Mouse (Mus musculus): Measurements from ENCODE around the gene Pgpep1l. TPM values are rescaled to one million over a fixed set of nuclear protein-coding genes. Genes with fewer than 3 reads are reported as not detected.

The Pgpep1l gene
- 0.42 TPM in 2 replicates for polyA plus RNA-seq (2014; fragmentation: Nextera tagmentation; extraction: Ambion mirVana)

DNA sequence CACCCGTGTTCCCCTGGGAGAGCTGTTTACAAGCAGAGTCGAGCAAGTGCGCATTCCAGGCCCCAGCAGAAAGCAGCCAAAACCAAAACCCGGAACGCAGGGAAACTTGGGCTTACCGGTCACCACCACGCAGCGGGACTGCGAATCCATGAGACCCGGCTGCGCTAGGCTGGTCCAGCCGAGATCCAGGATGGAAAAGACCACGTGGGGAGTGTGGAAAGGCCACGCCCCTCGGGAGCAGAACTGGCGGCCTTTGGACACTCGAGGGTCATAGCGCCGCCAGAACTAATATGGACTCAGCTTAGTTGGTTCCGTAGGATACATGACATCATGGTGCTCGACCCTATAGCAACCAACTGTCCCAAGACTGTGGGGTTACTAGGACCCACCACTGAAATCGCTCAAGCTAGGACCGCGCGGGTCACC is at the start of gene Pgpep1l:
TSS of gene Pgpep1l (minus strand) at position 206 of the 426 bp plus-strand sequence.
- Histone ChIP-seq H3K4me2 (ENCODE audit: low read length) (peak within 1 kb of the TSS; percentile 67), H3K9me3 (ENCODE audit: control insufficient read depth, low read length) (0 out of 2 replicates have a peak, but pooled peaks cover 6% of the 10 kb centered on the region), H3K27me3 (ENCODE audit: control insufficient read depth, insufficient read depth, low read length) (no peaks in the 10 kb centered on the region), H3K9ac (ENCODE audit: low read length) (peak within 1 kb of the TSS; percentile 55), H3K4me1 (ENCODE audit: control insufficient read depth in 2 of 2, insufficient read depth in 2 of 2, low read length in 2 of 2) (peaks cover 14 to 21% of the 10 kb centered on the region in 2 experiments), H3K36me3 (ENCODE audit: control insufficient read depth, insufficient read depth, low read length) (no peaks in the 10 kb centered on the region), H3K27ac (replicated peaks in 1 of 2; ENCODE audit: control insufficient read depth in 1 of 2, insufficient read depth in 1 of 2, low read depth in 2 of 2, low read length in 2 of 2) (peak within 1 kb of the TSS in 1 of 2 experiments; percentile 20; a peak in 1 of 4 replicates), H3K4me3 (ENCODE audit: control insufficient read depth in 1 of 2, insufficient read depth in 1 of 2, low read depth in 1 of 2, low read length in 2 of 2) (peak within 1 kb of the TSS; percentile 41 to 45)
- 3% methylated on average over 25 of the region's 25 CpGs for WGBS
- ATAC-seq (ENCODE audit: insufficient number of reproducible peaks, insufficient read depth, low FRiP score, low read depth): peak; percentile 52; the same call in 1 of the 2 replicates

- no peak overlapping the region for H3K4me3 ChIP-seq (ENCODE audit: control insufficient read depth in 1 of 2, insufficient read depth in 1 of 2, low read depth in 1 of 2, low read length in 2 of 2)
- ATAC-seq (ENCODE audit: insufficient number of reproducible peaks, insufficient read depth, low FRiP score, low read depth): no peak
- no peak overlapping the region for H3K27ac ChIP-seq (replicated peaks in 1 of 2; ENCODE audit: control insufficient read depth in 1 of 2, insufficient read depth in 1 of 2, low read depth in 2 of 2, low read length in 2 of 2)
- no peaks in the 10 kb centered on the region for H3K36me3 ChIP-seq (ENCODE audit: control insufficient read depth, insufficient read depth, low read length)
- no peak overlapping the region for H3K4me2 ChIP-seq (ENCODE audit: low read length)
- H3K9ac ChIP-seq (ENCODE audit: low read length): no peak overlapping the region
- H3K4me1 ChIP-seq (ENCODE audit: control insufficient read depth in 2 of 2, insufficient read depth in 2 of 2, low read length in 2 of 2): peaks cover 0 to 9% of the 10 kb centered on the region in 2 experiments; a peak in 3 of 4 replicates
- H3K9me3 ChIP-seq (ENCODE audit: control insufficient read depth, low read length): no peaks in the 10 kb centered on the region
- no peaks in the 10 kb centered on the region for H3K27me3 ChIP-seq (ENCODE audit: control insufficient read depth, insufficient read depth, low read length)
- 70% methylated on average over 14 of the region's 14 CpGs for WGBS
Measured at GRCm38 (mm10) chr7:68313038-68313782, 49.2 kb upstream of the Pgpep1l start.

DNA sequence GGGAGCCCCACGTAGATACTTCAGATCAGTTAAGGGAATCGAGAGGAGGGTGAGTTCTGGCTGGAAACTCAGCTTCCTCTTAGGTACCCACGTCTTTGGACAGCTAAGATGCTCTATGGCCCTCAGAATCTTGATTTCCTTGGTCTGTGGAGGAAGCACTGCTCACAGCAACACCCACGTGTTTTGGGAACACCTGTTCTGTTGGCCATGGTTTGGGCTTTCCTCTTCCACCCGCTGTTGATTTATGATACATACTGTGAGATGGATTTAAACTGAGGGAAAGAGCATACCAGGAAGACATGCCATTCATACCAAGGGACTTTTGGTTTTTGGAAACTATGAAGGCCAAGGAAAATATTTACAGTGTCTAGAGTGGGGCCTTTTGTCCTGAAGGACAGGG is 48.4 kb upstream of the Pgpep1l start:
- no peak for ATAC-seq (ENCODE audit: insufficient number of reproducible peaks, insufficient read depth, low FRiP score, low read depth)
- Histone ChIP-seq H3K4me3 (ENCODE audit: control insufficient read depth in 1 of 2, insufficient read depth in 1 of 2, low read depth in 1 of 2, low read length in 2 of 2) (no peak overlapping the region), H3K36me3 (ENCODE audit: control insufficient read depth, insufficient read depth, low read length) (no peaks in the 10 kb centered on the region), H3K27me3 (ENCODE audit: control insufficient read depth, insufficient read depth, low read length) (no peaks in the 10 kb centered on the region), H3K9me3 (ENCODE audit: control insufficient read depth, low read length) (no peaks in the 10 kb centered on the region), H3K9ac (ENCODE audit: low read length) (no peak overlapping the region), H3K4me1 (ENCODE audit: control insufficient read depth in 2 of 2, insufficient read depth in 2 of 2, low read length in 2 of 2) (peaks cover 0 to 9% of the 10 kb centered on the region in 2 experiments; a peak in 3 of 4 replicates), H3K4me2 (ENCODE audit: low read length) (no peak overlapping the region), H3K27ac (replicated peaks in 1 of 2; ENCODE audit: control insufficient read depth in 1 of 2, insufficient read depth in 1 of 2, low read depth in 2 of 2, low read length in 2 of 2) (no peak overlapping the region)
- 80% methylated on average over 5 of the region's 5 CpGs for WGBS

DNA sequence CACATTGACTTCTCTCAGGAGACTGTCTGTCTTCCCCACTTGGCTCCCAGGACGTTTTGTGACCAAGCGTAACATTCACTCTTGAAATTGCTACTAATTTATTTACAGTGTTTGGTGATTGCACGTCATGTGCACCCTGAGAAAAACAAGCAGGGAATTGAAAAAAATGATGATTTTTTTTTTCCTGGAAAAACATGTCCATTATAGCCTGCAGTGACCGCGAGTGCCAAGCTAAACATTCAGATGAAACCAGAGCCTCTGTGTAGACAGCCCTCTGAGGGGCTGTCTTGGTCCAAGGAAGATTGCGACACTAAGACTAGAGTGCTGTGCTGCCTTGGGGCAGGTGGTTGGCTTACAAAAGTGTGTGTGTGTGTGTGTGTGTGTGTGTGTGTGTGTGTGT is 47.4 kb upstream of the Pgpep1l start:
- Histone ChIP-seq H3K4me2 (ENCODE audit: low read length) (no peak overlapping the region), H3K9me3 (ENCODE audit: control insufficient read depth, low read length) (no peaks in the 10 kb centered on the region), H3K4me3 (ENCODE audit: control insufficient read depth in 1 of 2, insufficient read depth in 1 of 2, low read depth in 1 of 2, low read length in 2 of 2) (no peak overlapping the region), H3K4me1 (ENCODE audit: control insufficient read depth in 2 of 2, insufficient read depth in 2 of 2, low read length in 2 of 2) (peaks cover 0 to 9% of the 10 kb centered on the region in 2 experiments; a peak in 3 of 4 replicates), H3K36me3 (ENCODE audit: control insufficient read depth, insufficient read depth, low read length) (no peaks in the 10 kb centered on the region), H3K9ac (ENCODE audit: low read length) (no peak overlapping the region), H3K27me3 (ENCODE audit: control insufficient read depth, insufficient read depth, low read length) (no peaks in the 10 kb centered on the region), H3K27ac (replicated peaks in 1 of 2; ENCODE audit: control insufficient read depth in 1 of 2, insufficient read depth in 1 of 2, low read depth in 2 of 2, low read length in 2 of 2) (no peak overlapping the region)
- peak; percentile 58 for ATAC-seq (ENCODE audit: insufficient number of reproducible peaks, insufficient read depth, low FRiP score, low read depth)
- WGBS: 54% methylated on average over 6 of the region's 6 CpGs

DNA sequence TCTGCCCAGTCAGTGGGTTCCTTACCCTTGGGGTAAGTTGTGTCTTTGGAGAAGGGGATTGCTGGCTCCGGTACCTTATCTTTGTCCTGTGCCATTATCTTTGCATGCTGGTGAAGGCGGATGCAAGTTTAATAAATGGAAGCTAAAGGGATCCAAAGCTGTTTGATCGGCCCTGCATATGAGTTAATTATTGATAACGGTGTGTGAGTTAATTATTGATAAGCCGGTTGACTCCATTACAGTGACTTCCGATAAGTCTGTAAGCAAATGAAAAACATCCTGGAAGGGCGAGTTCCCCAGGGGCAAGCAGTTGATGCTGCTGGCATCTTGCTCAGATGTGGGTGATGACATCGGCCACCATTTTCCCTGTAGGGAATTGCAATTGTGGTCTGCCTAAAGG is 42.7 kb upstream of the Pgpep1l start:
- H3K4me1 ChIP-seq (ENCODE audit: control insufficient read depth in 2 of 2, insufficient read depth in 2 of 2, low read length in 2 of 2): peaks cover 4 to 5% of the 10 kb centered on the region in 2 experiments; a peak in 3 of 4 replicates
- no peak for ATAC-seq (ENCODE audit: insufficient number of reproducible peaks, insufficient read depth, low FRiP score, low read depth)
- no peak overlapping the region for H3K4me2 ChIP-seq (ENCODE audit: low read length)
- H3K4me3 ChIP-seq (ENCODE audit: control insufficient read depth in 1 of 2, insufficient read depth in 1 of 2, low read depth in 1 of 2, low read length in 2 of 2): no peak overlapping the region
- no peak overlapping the region for H3K9ac ChIP-seq (ENCODE audit: low read length)
- H3K27ac ChIP-seq (replicated peaks in 1 of 2; ENCODE audit: control insufficient read depth in 1 of 2, insufficient read depth in 1 of 2, low read depth in 2 of 2, low read length in 2 of 2): no peak overlapping the region
- no peaks in the 10 kb centered on the region for H3K9me3 ChIP-seq (ENCODE audit: control insufficient read depth, low read length)
- WGBS: 83% methylated on average over 8 of the region's 8 CpGs
- no peaks in the 10 kb centered on the region for H3K36me3 ChIP-seq (ENCODE audit: control insufficient read depth, insufficient read depth, low read length)
- no peaks in the 10 kb centered on the region for H3K27me3 ChIP-seq (ENCODE audit: control insufficient read depth, insufficient read depth, low read length)

DNA sequence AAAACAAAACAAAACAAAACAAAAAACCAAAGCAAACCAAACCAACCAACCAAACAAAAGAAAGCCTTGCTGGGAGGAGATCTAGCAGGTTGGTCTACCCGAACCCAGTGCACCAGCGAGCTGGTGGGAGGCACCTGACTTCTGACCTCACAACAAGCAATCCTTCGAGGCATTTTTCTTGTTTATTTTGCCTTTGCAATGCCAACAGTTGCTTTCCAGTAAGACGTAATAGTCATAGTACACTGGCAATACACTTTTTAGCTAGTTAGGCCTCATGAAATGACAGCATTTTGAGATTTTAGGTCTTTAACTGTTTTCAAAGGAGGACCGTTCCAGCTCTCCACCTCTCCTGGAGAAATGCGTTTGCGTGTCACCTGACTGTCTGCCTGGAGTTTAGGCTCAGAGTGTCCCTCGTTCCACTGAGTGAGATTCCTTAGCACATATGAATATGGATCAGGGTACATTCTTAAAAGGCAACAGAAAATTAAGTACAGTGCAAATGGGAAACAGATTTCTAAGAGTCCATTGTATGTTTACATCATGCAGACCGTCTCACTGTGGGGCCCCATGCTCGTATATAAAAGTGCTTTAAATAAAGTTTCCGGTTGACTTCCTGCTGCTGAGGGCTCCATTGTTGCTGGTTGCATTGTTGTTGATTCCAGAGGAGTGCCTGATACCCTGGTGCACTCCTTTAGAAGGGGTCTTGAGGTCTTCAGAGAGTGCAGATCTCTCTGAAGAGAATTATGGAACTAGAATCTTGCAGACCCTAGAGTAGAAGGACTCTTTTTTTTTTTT is 41.9 kb upstream of the Pgpep1l start:
- ATAC-seq (ENCODE audit: insufficient number of reproducible peaks, insufficient read depth, low FRiP score, low read depth): no peak
- H3K4me2 ChIP-seq (ENCODE audit: low read length): no peak overlapping the region
- no peaks in the 10 kb centered on the region for H3K36me3 ChIP-seq (ENCODE audit: control insufficient read depth, insufficient read depth, low read length)
- H3K9ac ChIP-seq (ENCODE audit: low read length): no peak overlapping the region
- peaks cover 0 to 5% of the 10 kb centered on the region in 2 experiments; a peak in 2 of 4 replicates for H3K4me1 ChIP-seq (ENCODE audit: control insufficient read depth in 2 of 2, insufficient read depth in 2 of 2, low read length in 2 of 2)
- WGBS: 79% methylated on average over 11 of the region's 11 CpGs
- H3K4me3 ChIP-seq (ENCODE audit: control insufficient read depth in 1 of 2, insufficient read depth in 1 of 2, low read depth in 1 of 2, low read length in 2 of 2): no peak overlapping the region
- H3K9me3 ChIP-seq (ENCODE audit: control insufficient read depth, low read length): no peaks in the 10 kb centered on the region
- no peaks in the 10 kb centered on the region for H3K27me3 ChIP-seq (ENCODE audit: control insufficient read depth, insufficient read depth, low read length)
- H3K27ac ChIP-seq (replicated peaks in 1 of 2; ENCODE audit: control insufficient read depth in 1 of 2, insufficient read depth in 1 of 2, low read depth in 2 of 2, low read length in 2 of 2): no peak overlapping the region

DNA sequence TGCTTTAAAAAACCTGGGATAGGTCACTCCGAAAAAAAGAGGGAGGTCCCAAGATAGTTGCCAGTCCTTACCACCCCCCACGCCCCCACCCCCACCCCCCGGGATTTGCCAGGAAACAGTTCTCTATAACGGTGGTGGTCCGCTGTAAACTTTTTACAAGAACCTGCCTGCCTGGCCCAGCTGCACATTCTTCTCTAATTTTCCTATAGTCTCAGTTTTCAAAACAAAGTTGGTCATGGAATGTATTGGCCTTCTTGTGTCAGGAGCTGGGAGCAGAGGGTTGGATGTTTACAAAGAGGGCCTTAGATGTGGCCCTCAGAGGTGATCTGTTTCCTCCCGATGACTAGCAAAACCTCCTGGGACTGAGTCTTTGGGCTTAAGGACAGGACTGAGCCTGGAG is 39.7 kb upstream of the Pgpep1l start:
- Histone ChIP-seq H3K4me1 (ENCODE audit: control insufficient read depth in 2 of 2, insufficient read depth in 2 of 2, low read length in 2 of 2) (0 out of 4 replicates have a peak, but pooled peaks cover 0 to 5% of the 10 kb centered on the region in 2 experiments), H3K27me3 (ENCODE audit: control insufficient read depth, insufficient read depth, low read length) (no peaks in the 10 kb centered on the region), H3K9me3 (ENCODE audit: control insufficient read depth, low read length) (no peaks in the 10 kb centered on the region), H3K36me3 (ENCODE audit: control insufficient read depth, insufficient read depth, low read length) (no peaks in the 10 kb centered on the region), H3K27ac (replicated peaks in 1 of 2; ENCODE audit: control insufficient read depth in 1 of 2, insufficient read depth in 1 of 2, low read depth in 2 of 2, low read length in 2 of 2) (no peak overlapping the region), H3K4me2 (ENCODE audit: low read length) (no peak overlapping the region), H3K9ac (ENCODE audit: low read length) (no peak overlapping the region), H3K4me3 (ENCODE audit: control insufficient read depth in 1 of 2, insufficient read depth in 1 of 2, low read depth in 1 of 2, low read length in 2 of 2) (no peak overlapping the region)
- ATAC-seq (ENCODE audit: insufficient number of reproducible peaks, insufficient read depth, low FRiP score, low read depth): no peak
- 61% methylated on average over 6 of the region's 6 CpGs for WGBS
